Mouse (Mus musculus) midbrain, embryonic 15.5 days (tissue): ENCODE results near the gene Lrit3. TPM values are rescaled to one million over a fixed set of nuclear protein-coding genes. Genes with fewer than 3 reads are reported as not detected.

Source experiments
- ATAC-seq: fragments of 200-750 bp; cut with Nextera tagmentation; replicated peaks from 2 replicates; pipeline ENCODE4 v1.8.0; 2017; ENCODE audit warnings: moderate TSS enrichment
- H3K27ac ChIP-seq: fragments of 300-500 bp; sonication (generic); 2 replicates; pipeline ENCODE4 v1.5.1; 2015; ENCODE audit warnings: mild to moderate bottlenecking, inconsistent platforms
- H3K27me3 ChIP-seq: fragments of 300-500 bp; sonication (generic); replicated peaks from 2 replicates; pipeline ENCODE4 v1.6.1; 2015; ENCODE audit warnings: inconsistent platforms
- H3K36me3 ChIP-seq: fragments of 300-500 bp; sonication (generic); replicated peaks from 2 replicates; pipeline ENCODE4 v1.6.1; 2015; ENCODE audit warnings: inconsistent platforms
- H3K4me1 ChIP-seq: fragments of 300-500 bp; sonication (generic); 2 replicates; pipeline ENCODE4 v1.6.1; 2015; ENCODE audit warnings: inconsistent platforms
- H3K4me2 ChIP-seq: fragments of 300-500 bp; sonication (generic); 2 replicates; pipeline ENCODE4 v1.6.1; 2015; ENCODE audit warnings: inconsistent platforms, mild to moderate bottlenecking, moderate library complexity
- H3K4me3 ChIP-seq: fragments of 300-500 bp; sonication (generic); 2 replicates; pipeline ENCODE4 v1.5.1; 2015; ENCODE audit warnings: mild to moderate bottlenecking, inconsistent platforms
- H3K9ac ChIP-seq: fragments of 300-500 bp; sonication (generic); 2 replicates; pipeline ENCODE4 v1.6.1; 2015; ENCODE audit warnings: mild to moderate bottlenecking, inconsistent platforms
- H3K9me3 ChIP-seq: fragments of 300-500 bp; sonication (generic); 2 replicates; pipeline ENCODE4 v1.6.1; 2016; ENCODE audit warnings: inconsistent platforms
- WGBS: fragments of 180-500 bp; shearing (Covaris S2); methylation state at CpG from one replicate; pipeline ENCODE4 v1.1.7; 2015; ENCODE audit warnings: mixed read lengths; 5-methylcytosine and 5-hydroxymethylcytosine counted together
- polyA plus RNA-seq: library from polyadenylated mRNA; unstranded; fragments of >200 nt; fragmentation: Nextera tagmentation; extraction: Ambion mirVana; gene quantifications from 2 replicates; pipeline ENCODE4 v1.2.1, GENCODE M21; 2015

The Lrit3 gene
- not detected in 2 replicates for polyA plus RNA-seq

GRCm38 (mm10) chr3:129803765-129804164, at the start of gene Lrit3:
Gene Lrit3 (minus strand): TSS chr3:129804030.
- Histone ChIP-seq H3K4me3 (no peak within 1 kb of the TSS), H3K27ac (no peak within 1 kb of the TSS), H3K9ac (no peak within 1 kb of the TSS), H3K4me2 (no peak within 1 kb of the TSS), H3K4me1 (no peaks in the 10 kb centered on the region), H3K36me3 (no peaks in the 10 kb centered on the region), H3K9me3 (no peaks in the 10 kb centered on the region), H3K27me3 (no peaks in the 10 kb centered on the region)
- no peak for ATAC-seq
- 78% methylated on average over 10 of the region's 10 CpGs for WGBS

DNA sequence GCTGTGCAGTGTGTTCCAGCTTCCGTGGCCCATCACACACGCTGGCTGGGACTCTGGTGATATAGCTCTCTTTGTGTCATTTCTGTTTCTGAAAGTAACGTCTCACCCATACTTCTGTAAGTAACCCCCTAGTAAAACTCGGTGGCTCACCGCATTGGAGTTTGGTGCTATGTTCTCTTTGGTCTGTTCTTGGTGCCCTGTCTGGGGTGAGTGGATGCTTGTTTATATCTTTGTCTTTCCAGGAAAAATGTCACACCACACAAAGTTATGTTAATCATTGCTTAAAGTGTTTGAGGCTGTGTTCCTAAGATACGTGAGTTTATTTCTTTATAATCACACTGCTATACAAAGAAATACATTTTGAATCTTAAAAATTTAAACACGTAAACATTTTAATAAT, 43.0 kb upstream of the Lrit3 start:
- ATAC-seq: no peak
- no peak overlapping the region for H3K4me2 ChIP-seq
- no peak overlapping the region for H3K27ac ChIP-seq
- H3K36me3 ChIP-seq: no peaks in the 10 kb centered on the region
- H3K27me3 ChIP-seq: no peaks in the 10 kb centered on the region
- no peaks in the 10 kb centered on the region for H3K4me1 ChIP-seq
- H3K4me3 ChIP-seq: no peak overlapping the region
- WGBS: 86% methylated on average over 7 of the region's 7 CpGs
- no peaks in the 10 kb centered on the region for H3K9me3 ChIP-seq
- no peak overlapping the region for H3K9ac ChIP-seq

DNA sequence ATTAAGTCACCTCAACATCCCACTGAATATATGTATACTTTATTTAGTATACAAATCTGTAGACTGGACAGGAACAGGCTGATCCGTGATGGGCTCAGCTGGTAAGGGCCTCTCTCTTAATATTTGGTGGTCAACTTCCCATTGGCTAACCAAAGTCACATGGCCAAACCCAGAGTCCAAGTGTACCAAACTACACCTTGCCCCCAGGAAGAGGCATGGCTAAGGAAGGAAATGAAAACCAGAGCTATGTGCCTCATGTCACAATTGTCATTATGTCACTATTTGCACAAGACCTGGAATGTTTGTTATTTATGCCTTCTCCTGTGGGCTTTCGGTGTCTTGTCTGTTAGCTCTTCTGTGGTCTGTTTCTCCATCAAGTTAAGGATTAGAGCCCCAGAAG, 42.0 kb upstream of the Lrit3 start:
- Histone ChIP-seq H3K27me3 (no peaks in the 10 kb centered on the region), H3K4me1 (no peaks in the 10 kb centered on the region), H3K4me3 (no peak overlapping the region), H3K9me3 (no peaks in the 10 kb centered on the region), H3K27ac (no peak overlapping the region), H3K36me3 (no peaks in the 10 kb centered on the region), H3K4me2 (no peak overlapping the region), H3K9ac (no peak overlapping the region)
- WGBS: 85% methylated on average over 2 of the region's 2 CpGs
- no peak for ATAC-seq

DNA sequence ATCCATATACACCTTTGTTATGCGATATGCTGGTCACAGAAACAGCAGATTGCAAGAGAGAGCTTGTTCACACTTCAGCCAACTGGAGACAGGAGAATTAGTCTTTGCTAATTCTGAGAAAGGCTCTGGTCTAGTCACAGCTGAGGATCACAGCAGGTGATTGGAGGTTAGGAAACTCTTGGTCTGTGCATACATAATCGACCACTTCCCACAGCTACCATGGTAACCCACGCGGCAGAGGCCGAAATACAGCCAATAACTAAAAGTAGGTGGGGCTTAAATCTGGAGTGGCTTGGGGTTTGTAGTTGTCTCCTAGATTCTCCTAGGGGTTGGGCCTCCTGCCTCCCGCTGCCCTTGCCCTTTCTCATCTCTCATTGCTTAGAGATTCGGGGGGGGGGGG, 34.2 kb upstream of the Lrit3 start:
- no peak overlapping the region for H3K4me3 ChIP-seq
- no peak overlapping the region for H3K4me2 ChIP-seq
- H3K27me3 ChIP-seq: no peaks in the 10 kb centered on the region
- H3K9me3 ChIP-seq: no peaks in the 10 kb centered on the region
- ATAC-seq: no peak
- H3K9ac ChIP-seq: no peak overlapping the region
- no peaks in the 10 kb centered on the region for H3K36me3 ChIP-seq
- no peaks in the 10 kb centered on the region for H3K4me1 ChIP-seq
- H3K27ac ChIP-seq: no peak overlapping the region
- 41% methylated on average over 7 of the region's 7 CpGs for WGBS

GRCm38 (mm10) chr3:129836965-129837364, 33.1 kb upstream of the Lrit3 start:
- 89% methylated on average over 6 of the region's 6 CpGs for whole genome bisulfite sequencing
- Histone ChIP-seq H3K27ac (no peak overlapping the region), H3K4me2 (no peak overlapping the region), H3K9me3 (no peaks in the 10 kb centered on the region), H3K4me1 (no peaks in the 10 kb centered on the region), H3K9ac (no peak overlapping the region), H3K4me3 (no peak overlapping the region), H3K36me3 (no peaks in the 10 kb centered on the region), H3K27me3 (0 out of 2 replicates have a peak, but pooled peaks cover 3% of the 10 kb centered on the region)
- ATAC-seq: no peak

DNA sequence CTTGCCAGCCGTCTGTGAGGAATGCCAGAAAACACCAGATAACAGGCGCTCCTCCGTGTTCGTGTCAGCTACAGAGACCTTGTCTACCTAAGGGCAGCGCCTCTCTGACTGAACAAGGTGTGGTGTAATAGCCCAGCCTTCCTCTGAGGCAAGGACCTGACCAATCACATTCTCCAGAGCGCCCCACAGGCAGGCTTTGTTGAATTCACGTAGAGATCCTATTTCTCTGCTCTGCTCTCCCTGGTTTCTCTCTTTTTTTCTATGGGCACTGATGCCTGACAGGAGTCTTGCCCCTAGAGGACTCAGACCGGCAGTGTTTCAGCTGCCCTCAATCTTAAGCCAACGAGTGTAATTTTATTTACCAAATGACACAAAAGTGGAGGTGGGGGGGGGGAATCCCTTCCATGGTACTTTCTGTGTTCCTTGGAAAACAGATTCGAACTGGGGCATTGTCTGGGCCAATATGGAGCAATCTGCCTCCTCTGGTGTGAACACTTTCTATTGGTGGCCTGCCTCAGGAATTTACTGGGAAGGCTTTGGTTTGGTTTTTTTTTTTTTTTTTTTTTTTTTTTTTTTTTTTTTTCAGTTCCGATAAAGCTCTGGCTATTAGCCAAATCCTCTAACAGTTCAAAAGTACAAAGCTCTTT, 32.3 kb upstream of the Lrit3 start:
- H3K4me3 ChIP-seq: no peak overlapping the region
- no peak for ATAC-seq
- WGBS: 11% methylated on average over 11 of the region's 11 CpGs
- H3K36me3 ChIP-seq: no peaks in the 10 kb centered on the region
- H3K27me3 ChIP-seq: 0 out of 2 replicates have a peak, but pooled peaks cover 3% of the 10 kb centered on the region
- no peaks in the 10 kb centered on the region for H3K9me3 ChIP-seq
- 0 out of 2 replicates have a peak, but pooled peaks cover 2% of the 10 kb centered on the region for H3K4me1 ChIP-seq
- no peak overlapping the region for H3K9ac ChIP-seq
- H3K27ac ChIP-seq: no peak overlapping the region
- peak overlapping the region; percentile 5; the same call in 1 of the 2 replicates for H3K4me2 ChIP-seq

DNA sequence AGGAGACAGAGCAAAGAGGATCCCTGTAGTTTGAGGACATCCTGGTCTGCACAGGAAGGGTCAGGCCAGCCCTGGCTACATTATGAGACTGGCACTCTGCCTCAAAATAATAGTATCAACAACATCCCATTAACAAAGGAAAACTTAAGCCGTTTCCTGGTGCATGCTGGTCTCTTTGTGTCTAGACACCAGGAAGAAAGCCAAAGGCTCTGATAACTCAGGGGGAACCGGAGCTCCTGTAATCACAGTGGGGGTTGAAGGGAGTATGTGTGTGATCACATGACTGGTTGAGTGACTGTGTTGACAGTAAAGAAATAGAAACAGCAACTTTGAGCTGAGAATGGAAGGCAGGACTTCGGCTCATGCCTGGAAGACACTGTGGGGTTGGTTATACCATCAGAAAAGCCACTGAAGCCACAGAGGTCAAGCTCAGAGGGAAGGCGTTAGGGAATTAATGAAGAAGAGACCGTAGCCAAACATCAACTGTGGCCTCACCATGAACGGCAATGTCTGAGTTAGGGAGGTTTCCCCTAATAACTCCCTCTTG, 31.6 kb upstream of the Lrit3 start, which contains the start of gene Cfi:
TSS of gene Cfi (plus strand) at position 497 of the 547 bp plus-strand sequence.
- Histone ChIP-seq H3K4me1 (0 out of 2 replicates have a peak, but pooled peaks cover 2% of the 10 kb centered on the region), H3K4me2 (peak within 1 kb of the TSS; percentile 5; the same call in 1 of the 2 replicates), H3K9me3 (no peaks in the 10 kb centered on the region), H3K36me3 (no peaks in the 10 kb centered on the region), H3K4me3 (no peak within 1 kb of the TSS), H3K9ac (no peak within 1 kb of the TSS), H3K27ac (no peak within 1 kb of the TSS), H3K27me3 (0 out of 2 replicates have a peak, but pooled peaks cover 3% of the 10 kb centered on the region)
- ATAC-seq: no peak
- WGBS: 61% methylated on average over 6 of the region's 6 CpGs

- WGBS: under 1% methylated on average over 60 of the region's 60 CpGs
- no peaks in the 10 kb centered on the region for H3K9me3 ChIP-seq
- H3K4me2 ChIP-seq: peak within 1 kb of the TSS; percentile 66
- 0 out of 2 replicates have a peak, but pooled peaks cover 3% of the 10 kb centered on the region for H3K27me3 ChIP-seq
- peaks cover 21% of the 10 kb centered on the region for H3K4me1 ChIP-seq
- peak within 1 kb of the TSS; percentile 92 for H3K27ac ChIP-seq
- no peaks in the 10 kb centered on the region for H3K36me3 ChIP-seq
- ATAC-seq: peak; percentile 97
- peak within 1 kb of the TSS; percentile 81 for H3K4me3 ChIP-seq
- H3K9ac ChIP-seq: peak within 1 kb of the TSS; percentile 72
These were observed 27.3 kb upstream of the Lrit3 start, which contains the start of gene Gar1 for GRCm38 (mm10) chr3:129831035-129831568. Gene Gar1 (minus strand): TSS chr3:129831396.

- H3K36me3 ChIP-seq: no peaks in the 10 kb centered on the region
- peak overlapping the region; percentile 72 for H3K9ac ChIP-seq
- WGBS: under 1% methylated on average over 45 of the region's 45 CpGs
- peak overlapping the region; percentile 66 for H3K4me2 ChIP-seq
- H3K9me3 ChIP-seq: no peaks in the 10 kb centered on the region
- no peak for ATAC-seq
- H3K27ac ChIP-seq: peak overlapping the region; percentile 92
- H3K27me3 ChIP-seq: 0 out of 2 replicates have a peak, but pooled peaks cover 3% of the 10 kb centered on the region
- peak overlapping the region; percentile 81 for H3K4me3 ChIP-seq
- H3K4me1 ChIP-seq: peaks cover 21% of the 10 kb centered on the region
These were observed 26.8 kb upstream of the Lrit3 start for GRCm38 (mm10) chr3:129830626-129831025.

DNA sequence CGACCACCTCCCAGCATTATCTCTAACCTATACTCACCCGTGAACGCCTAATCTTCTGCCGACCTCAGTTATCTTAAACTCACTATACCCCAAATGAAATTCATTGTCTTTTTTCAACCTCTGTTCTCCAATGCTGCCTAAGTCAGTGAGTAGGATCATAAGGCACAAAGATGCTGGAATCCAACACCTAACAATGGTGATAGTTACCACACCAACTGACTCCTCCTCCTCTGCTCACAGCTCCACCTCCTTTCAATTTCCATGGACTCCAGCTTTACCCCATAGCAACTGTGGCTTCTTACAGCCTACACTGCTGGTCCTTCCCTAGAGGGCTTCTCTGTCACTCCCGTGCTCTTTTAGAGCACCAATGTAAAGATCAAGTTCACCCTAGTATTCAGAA, 23.9 kb upstream of the Lrit3 start:
- no peak overlapping the region for H3K4me2 ChIP-seq
- H3K9me3 ChIP-seq: no peaks in the 10 kb centered on the region
- no peak overlapping the region for H3K4me3 ChIP-seq
- ATAC-seq: no peak
- WGBS: 95% methylated on average over 5 of the region's 5 CpGs
- H3K4me1 ChIP-seq: peaks cover 21% of the 10 kb centered on the region
- no peak overlapping the region for H3K27ac ChIP-seq
- H3K27me3 ChIP-seq: 0 out of 2 replicates have a peak, but pooled peaks cover 3% of the 10 kb centered on the region
- H3K9ac ChIP-seq: no peak overlapping the region
- peaks cover 24% of the 10 kb centered on the region for H3K36me3 ChIP-seq

DNA sequence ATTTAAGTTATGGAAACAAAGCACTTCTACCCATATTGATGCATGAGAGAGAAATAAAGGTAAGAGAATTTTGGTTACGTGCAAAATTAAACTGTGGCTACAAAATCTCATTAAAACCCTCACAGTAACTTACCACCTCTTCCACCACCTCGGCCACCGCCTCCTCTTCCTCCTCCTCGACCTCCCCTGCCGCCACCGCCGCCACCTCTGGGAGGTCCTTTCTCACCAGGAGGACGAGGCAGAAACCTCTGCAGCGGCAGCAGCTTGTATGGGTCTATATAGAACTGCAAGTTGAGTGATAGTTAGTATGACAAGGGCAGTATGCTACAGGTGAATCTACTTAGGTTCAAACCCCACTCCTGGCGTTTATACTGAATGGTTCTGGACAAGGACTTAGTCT, 22.9 kb upstream of the Lrit3 start:
- WGBS: 92% methylated on average over 10 of the region's 10 CpGs
- H3K27me3 ChIP-seq: no peaks in the 10 kb centered on the region
- no peak overlapping the region for H3K4me3 ChIP-seq
- no peak for ATAC-seq
- H3K9ac ChIP-seq: no peak overlapping the region
- peaks cover 20% of the 10 kb centered on the region for H3K4me1 ChIP-seq
- H3K27ac ChIP-seq: no peak overlapping the region
- no peaks in the 10 kb centered on the region for H3K9me3 ChIP-seq
- H3K4me2 ChIP-seq: no peak overlapping the region
- H3K36me3 ChIP-seq: peaks cover 24% of the 10 kb centered on the region

- Histone ChIP-seq H3K9ac (no peak overlapping the region), H3K4me1 (peaks cover 15% of the 10 kb centered on the region), H3K36me3 (peaks cover 24% of the 10 kb centered on the region), H3K4me3 (no peak overlapping the region), H3K27me3 (no peaks in the 10 kb centered on the region), H3K27ac (no peak overlapping the region), H3K9me3 (no peaks in the 10 kb centered on the region), H3K4me2 (no peak overlapping the region)
- WGBS: 95% methylated on average over 10 of the region's 10 CpGs
- ATAC-seq: no peak
These were observed 21.1 kb upstream of the Lrit3 start for GRCm38 (mm10) chr3:129824891-129825290.
